Mouse (Mus musculus): ENCODE results near the gene Eif2b3. TPM values are rescaled to one million over a fixed set of nuclear protein-coding genes. Genes with fewer than 3 reads are reported as not detected.

The Eif2b3 gene
- total and polyA plus RNA-seq, 3 experiments = 2.1 to 33.0 (median 30.3) TPM

GRCm38 (mm10) chr4:117014901-117015415 is 4.2 kb upstream of the Eif2b3 start:
- DNase-seq = no peak

DNA sequence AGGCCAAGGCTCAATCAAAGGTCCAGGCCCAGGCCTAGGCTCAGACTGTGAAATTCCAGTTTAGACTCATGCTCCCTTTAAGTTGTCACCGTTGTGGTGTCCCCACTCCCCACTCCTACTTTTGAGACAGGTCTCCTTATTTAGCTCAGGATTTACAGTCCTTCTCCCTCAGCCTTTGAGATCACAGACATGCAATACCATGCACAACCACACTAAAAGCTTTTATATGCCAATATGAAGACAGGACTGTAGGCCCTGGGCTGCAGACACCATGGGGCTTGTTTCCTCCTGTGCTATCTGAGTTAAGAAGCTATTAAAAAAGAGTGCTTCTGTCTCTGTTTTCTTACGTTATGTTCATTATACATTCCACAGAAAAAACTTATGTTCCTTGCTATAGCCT is 1.5 kb upstream of the Eif2b3 start:
- no peak for DNase-seq

DNA sequence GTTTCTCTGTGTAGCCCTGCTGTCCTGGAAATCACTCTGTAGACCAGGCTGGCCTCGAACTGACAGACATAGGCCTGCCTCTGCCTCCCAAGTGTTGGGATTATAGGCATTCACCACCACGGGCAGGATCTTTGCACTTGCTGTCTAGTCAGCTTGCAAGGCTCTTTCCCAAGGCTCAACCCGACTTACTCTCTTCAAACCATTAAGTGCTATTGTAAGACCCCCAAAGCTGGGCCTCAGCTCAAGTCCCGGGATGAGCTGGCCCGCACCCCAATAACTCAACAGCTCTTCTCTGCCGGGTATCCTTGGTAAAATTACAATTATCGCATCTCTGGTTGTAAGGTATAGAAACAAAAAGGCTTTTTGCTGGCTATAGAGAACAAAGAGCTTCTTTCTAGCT is 875 bp upstream of the Eif2b3 start:
- no peak for DNase-seq

GRCm38 (mm10) chr4:117023469-117023868 is 4.3 kb downstream of the Eif2b3 start:
- DNase-seq = no peak

- DNase-seq = no peak
Observed at GRCm38 (mm10) chr4:117031105-117031504, 11.9 kb downstream of the Eif2b3 start.

DNA sequence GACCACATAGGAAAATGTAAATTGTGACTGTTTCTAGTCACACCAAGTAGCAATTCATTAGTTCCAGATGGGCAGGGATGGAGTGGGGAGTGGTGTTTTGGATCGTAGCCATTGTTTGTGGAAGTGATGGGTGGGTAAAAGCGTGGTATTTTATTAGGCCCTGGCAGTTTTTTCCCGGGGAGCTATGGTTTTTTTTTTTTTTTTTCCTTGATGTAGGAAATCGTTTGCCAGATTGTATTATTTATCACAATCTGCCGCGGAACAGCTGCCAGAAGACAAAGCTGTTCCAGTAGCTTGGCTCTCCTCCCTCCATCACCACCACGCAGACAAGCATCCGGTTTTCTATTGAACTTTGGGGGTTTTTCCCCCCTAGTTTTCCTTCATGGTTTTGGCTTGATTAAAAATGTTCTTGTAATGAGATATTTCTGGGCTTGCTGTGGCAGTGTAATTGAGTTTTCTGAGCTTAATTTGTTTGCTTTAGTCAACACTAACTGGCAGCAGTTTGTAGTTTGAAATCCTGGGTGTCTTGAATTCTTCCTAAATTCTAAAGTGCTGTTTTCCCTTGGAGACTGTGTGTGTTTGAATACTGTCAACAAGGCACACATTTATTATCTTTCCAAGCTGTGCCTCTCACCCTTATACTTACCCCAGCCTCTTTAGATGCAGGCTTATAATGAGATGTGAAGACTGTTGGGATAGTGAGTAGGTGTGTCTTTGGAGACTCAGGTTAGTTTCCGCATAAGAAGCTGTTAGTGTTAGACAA is 20.9 kb downstream of the Eif2b3 start:
- DNase-seq = peak; percentile 52

- no peak for DNase-seq
Observed at GRCm38 (mm10) chr4:117040791-117041190, 21.6 kb downstream of the Eif2b3 start.

GRCm38 (mm10) chr4:117041283-117041721 is 22.1 kb downstream of the Eif2b3 start:
- DNase-seq = peak; percentile 79

DNA sequence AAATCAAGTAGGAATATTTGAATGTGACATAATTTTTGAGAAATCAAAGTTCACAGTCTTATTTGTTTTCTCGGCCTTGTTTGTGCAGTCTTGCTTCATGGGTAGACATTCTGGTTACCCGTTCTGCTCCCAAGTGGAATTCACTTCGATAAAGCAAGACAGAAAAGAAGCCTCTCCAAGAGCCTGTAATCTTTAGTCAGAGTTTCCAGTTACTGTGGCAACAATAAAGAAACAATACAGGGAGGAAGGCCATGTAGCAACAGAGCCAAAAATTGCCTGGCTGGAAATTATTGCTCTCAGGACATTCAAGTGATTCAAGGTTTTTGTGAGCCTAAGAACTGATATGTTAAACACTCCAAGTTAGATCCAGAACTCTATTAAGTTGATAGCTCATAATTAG is 29.6 kb downstream of the Eif2b3 start:
- peak; percentile 59 for DNase-seq

DNA sequence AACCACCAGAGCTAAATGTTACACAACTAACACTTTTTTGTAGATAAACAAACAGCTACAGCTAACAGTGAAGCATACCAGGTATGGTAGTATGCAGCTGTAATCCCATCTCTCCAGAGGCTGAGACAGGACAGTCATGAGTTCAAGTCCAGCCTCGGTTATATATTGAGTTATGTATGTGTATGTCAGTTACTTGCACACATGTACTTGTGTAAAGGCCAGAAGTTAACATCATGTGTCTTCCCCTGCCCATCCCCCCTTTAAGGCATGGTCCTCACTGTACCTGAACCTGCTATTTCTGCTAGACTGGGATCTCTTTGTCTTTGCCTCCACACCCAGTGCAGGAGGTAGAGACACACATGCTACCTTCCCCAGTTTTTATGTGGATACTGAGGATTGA is 30.3 kb downstream of the Eif2b3 start:
- no peak for DNase-seq

GRCm38 (mm10) chr4:117052626-117053025 is 33.4 kb downstream of the Eif2b3 start:
- DNase-seq = no peak

- DNase-seq = no peak
Observed at GRCm38 (mm10) chr4:117053956-117054355, 34.8 kb downstream of the Eif2b3 start.

DNA sequence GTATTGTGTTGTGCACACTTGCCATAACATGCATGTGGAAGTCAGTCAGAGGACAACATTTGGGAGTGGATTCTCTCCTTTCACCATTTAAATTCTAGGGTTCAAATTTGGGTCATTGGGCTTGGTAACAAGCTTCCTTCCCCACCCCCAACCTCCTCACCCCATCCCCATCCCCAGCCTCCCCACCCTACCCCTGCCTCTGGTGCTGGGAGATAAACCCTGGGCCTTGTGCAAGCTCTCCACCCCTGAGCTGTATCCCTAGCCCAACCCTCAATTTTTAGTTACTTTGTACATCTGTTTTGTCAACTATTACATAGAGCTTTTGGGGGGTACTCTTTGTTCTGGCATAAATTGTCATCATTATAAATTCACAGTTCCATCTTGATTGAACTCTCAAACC is 36.9 kb downstream of the Eif2b3 start:
- DNase-seq = no peak

DNA sequence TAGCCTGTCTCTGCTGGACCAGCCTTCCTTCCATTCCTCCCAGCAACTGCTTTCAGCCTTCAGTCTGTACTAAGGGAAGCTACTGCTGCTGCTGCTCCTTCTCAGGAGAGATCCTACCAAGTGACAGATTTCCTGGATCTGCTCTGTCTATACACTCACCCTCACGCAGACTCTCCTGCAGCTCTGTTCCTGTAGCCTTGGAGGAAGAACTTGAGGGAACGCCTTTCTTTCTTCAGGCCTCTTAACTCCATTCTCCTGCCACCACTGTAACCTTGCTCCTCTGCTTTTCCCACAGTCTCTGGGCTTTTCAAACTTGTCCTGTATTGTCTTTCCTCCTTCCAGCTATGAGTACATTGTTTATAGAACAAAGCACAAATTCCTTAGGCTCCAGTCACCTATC is 37.3 kb downstream of the Eif2b3 start:
- no peak for DNase-seq

GRCm38 (mm10) chr4:117058512-117058911 is 39.3 kb downstream of the Eif2b3 start:
- no peak for DNase-seq

GRCm38 (mm10) chr4:117062700-117063390 is 43.6 kb downstream of the Eif2b3 start:
- no peak for DNase-seq

GRCm38 (mm10) chr4:117068035-117068434 is 48.8 kb downstream of the Eif2b3 start:
- DNase-seq = no peak

GRCm38 (mm10) chr4:117069647-117070046 is 50.4 kb downstream of the Eif2b3 start:
- no peak for DNase-seq

DNA sequence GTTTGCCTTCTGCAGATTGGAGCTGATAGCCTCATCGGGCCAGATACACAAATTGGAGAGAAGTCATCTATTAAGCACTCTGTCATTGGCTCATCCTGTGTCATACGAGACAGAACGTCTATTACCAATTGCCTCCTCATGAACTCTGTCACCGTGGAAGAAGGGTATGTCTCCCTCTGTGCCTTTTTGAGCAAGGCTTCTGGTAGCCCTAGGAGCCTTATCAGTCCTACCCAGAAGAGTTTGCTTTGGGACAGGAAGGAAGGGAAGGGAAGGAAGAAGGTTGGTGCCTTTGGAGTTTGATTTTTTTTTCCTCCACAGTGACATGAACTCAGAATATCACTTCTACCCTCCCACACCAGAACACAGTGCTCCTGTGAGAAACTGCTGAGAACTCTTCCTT is 51.4 kb downstream of the Eif2b3 start:
- DNase-seq = no peak

DNA sequence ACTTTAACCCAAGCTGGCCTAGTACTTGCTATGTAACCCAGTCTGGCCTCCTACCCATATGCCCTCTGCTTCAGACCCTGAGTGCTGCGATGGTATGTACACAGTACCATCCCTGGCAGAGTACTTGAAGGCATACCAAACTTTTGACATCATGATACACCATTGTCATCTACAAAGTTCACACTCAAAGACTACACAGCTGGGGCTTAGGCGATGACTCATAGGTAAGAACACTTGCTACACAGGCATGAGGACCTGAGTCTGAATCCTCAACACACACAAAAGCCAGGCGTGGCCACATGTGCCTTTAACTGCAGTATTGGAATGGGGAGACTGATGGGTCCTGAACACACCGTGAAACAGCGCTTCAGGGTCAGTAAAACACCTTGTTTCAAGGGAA is 52.0 kb downstream of the Eif2b3 start:
- DNase-seq = no peak

GRCm38 (mm10) chr4:117087948-117088640 is 68.9 kb downstream of the Eif2b3 start:
- peak; percentile 52 for DNase-seq

DNA sequence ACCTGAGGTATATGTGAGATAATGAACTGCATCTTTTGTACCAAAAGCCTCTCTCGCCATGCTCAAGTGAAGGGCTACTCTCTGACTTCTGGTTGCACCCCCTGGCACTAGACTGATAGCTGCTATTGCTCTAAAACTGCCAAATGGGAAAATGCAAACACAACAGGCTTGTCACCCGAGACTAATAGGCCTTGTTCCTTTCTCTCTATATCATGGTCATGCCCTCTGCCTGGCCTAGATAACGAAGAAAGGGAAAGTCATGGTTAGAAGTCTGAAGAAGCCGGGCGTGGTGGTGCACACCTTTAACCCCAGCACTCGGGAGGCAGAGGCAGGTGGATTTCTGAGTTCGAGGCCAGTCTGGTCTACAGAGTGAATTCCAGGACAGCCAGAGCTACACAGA is 71.4 kb downstream of the Eif2b3 start:
- no peak for DNase-seq

All from adrenal gland, adult 2 months (tissue).